Mouse (Mus musculus): ENCODE measurements around the gene Slc22a15. TPM values are rescaled to one million over a fixed set of nuclear protein-coding genes. Genes with fewer than 3 reads are reported as not detected.
A peak's percentile ranks its signal among the peaks of the same experiment; 100 is the strongest.

The Slc22a15 gene
- polyA plus RNA-seq (2017; shearing (Covaris generic)), result 1 to 10 TPM; 5.2 to 8.1 TPM

GRCm38 (mm10) chr3:101923843-101924740 is at the start of gene Slc22a15:
Gene Slc22a15 (minus strand): TSS chr3:101924453.
- peak; percentile 76 for ATAC-seq

GRCm38 (mm10) chr3:101966825-101967558 is 42.7 kb upstream of the Slc22a15 start:
- ATAC-seq, result no peak

GRCm38 (mm10) chr3:101964352-101964751 is 40.1 kb upstream of the Slc22a15 start:
- no peak for ATAC-seq

- ATAC-seq, result no peak
Measured at GRCm38 (mm10) chr3:101963501-101963900, 39.2 kb upstream of the Slc22a15 start.

GRCm38 (mm10) chr3:101961146-101961835 is 37.0 kb upstream of the Slc22a15 start:
- ATAC-seq, result no peak

GRCm38 (mm10) chr3:101958047-101958446 is 33.8 kb upstream of the Slc22a15 start:
- no peak for ATAC-seq

GRCm38 (mm10) chr3:101953506-101953905 is 29.3 kb upstream of the Slc22a15 start:
- ATAC-seq, result no peak

- no peak for ATAC-seq
Measured at GRCm38 (mm10) chr3:101952577-101952976, 28.3 kb upstream of the Slc22a15 start.

GRCm38 (mm10) chr3:101948572-101948971 is 24.3 kb upstream of the Slc22a15 start:
- ATAC-seq, result peak; percentile 80

GRCm38 (mm10) chr3:101947250-101947649 is 23.0 kb upstream of the Slc22a15 start:
- ATAC-seq, result no peak

GRCm38 (mm10) chr3:101945257-101945656 is 21.0 kb upstream of the Slc22a15 start:
- no peak for ATAC-seq

- no peak for ATAC-seq
Measured at GRCm38 (mm10) chr3:101940418-101940817, 16.2 kb upstream of the Slc22a15 start.

- ATAC-seq, result no peak
Measured at GRCm38 (mm10) chr3:101939865-101940264, 15.6 kb upstream of the Slc22a15 start.

- ATAC-seq, result no peak
Measured at GRCm38 (mm10) chr3:101939152-101939551, 14.9 kb upstream of the Slc22a15 start.

GRCm38 (mm10) chr3:101936369-101936768 is 12.1 kb upstream of the Slc22a15 start:
- ATAC-seq, result no peak

- no peak for ATAC-seq
Measured at GRCm38 (mm10) chr3:101933820-101934219, 9.6 kb upstream of the Slc22a15 start.

- peak; percentile 39 for ATAC-seq
Measured at GRCm38 (mm10) chr3:101929105-101929876, 5.0 kb upstream of the Slc22a15 start.

- no peak for ATAC-seq
Measured at GRCm38 (mm10) chr3:101926636-101927035, 2.4 kb upstream of the Slc22a15 start.

- ATAC-seq, result no peak
Measured at GRCm38 (mm10) chr3:101925663-101926062, 1.4 kb upstream of the Slc22a15 start.

GRCm38 (mm10) chr3:101922366-101922765 is 1.9 kb downstream of the Slc22a15 start:
- no peak for ATAC-seq

GRCm38 (mm10) chr3:101918526-101918925 is 5.7 kb downstream of the Slc22a15 start:
- no peak for ATAC-seq

GRCm38 (mm10) chr3:101917665-101918064 is 6.6 kb downstream of the Slc22a15 start:
- ATAC-seq, result peak; percentile 68

Data from CD4-positive, CD25-positive, alpha-beta regulatory T cell, adult 4 months (primary cell).